9 mouse cellular contexts compared by ENCODE assay signal in the genomic region with DNA sequence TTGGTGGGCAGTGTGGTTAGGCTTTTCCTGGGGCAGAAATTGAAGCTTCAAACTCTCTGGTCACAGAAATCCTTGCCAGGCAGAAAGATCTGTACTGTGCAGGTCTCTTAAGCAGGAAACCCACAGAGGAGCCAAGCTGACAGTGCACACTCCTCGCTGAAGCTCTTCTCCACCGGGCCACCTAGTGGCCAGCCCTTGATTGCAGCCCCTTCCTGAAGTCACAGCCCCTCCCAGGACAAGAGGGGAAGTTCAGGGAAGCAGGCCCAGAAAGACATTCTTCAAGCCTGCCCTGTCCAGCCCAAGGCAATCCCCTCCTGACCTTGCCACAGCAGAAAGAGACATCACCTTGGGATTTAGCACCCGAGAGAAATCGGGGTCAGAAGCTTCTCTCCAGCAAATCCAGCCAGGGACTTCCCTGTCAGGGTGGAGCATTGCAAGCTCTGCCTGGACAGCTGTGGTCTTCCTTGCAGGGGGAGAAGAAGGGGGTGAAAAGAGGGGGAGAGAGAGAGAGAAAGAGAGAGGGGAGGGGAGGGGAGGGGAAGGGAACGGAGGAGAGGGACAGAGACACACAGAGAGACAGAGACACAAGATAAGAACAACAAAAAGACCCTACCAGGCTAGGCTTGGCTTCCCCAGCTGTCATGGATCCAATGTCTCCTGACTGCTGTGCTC. TPM values are rescaled to one million over a fixed set of nuclear protein-coding genes. Genes with fewer than 3 reads are reported as not detected.
DNase-seq lines count a peak whose midpoint lies in the region; ATAC-seq and TF ChIP-seq lines count a peak whose summit lies in the region.
"Had no signal": no experiment of that assay in that cellular context is flagged by ENCODE, and none has a peak within 500 bp of the region (broad histone marks: within the 10 kb centered on the region; RNA-seq: fewer than 3 reads in every experiment).

No protein-coding gene starts in this region.

- peaks cover 7% of the 10 kb centered on the region for H3K79me2 ChIP-seq in CH12.LX (replicated peaks; ENCODE audit: control insufficient read depth, extremely low read depth, insufficient read depth, poor library complexity, severe bottlenecking)

- TF ChIP-seq POLR2A in CH12.LX (IDR thresholded peaks at IDR 0.05; ENCODE audit: low read depth, low read length) = no peak
- TF ChIP-seq POLR2A in lung, adult 2 months (IDR thresholded peaks at IDR 0.05; ENCODE audit: borderline replicate concordance, extremely low read depth, low read depth, low read length) = no peak

- WGBS in embryonic facial prominence, embryonic 14.5 days = 12% methylated on average over 5 of the region's 5 CpGs
- 12% methylated on average over 5 of the region's 5 CpGs for WGBS in heart, postnatal 0 days
- WGBS in lung, adult 2 months = 11% methylated on average over 5 of the region's 5 CpGs

- H3K9me3 ChIP-seq in CH12.LX (replicated peaks; ENCODE audit: low read length) = no peaks in the 10 kb centered on the region
- H3K9me3 ChIP-seq in embryonic facial prominence, embryonic 14.5 days (ENCODE audit: control insufficient read depth, low read length) = no peaks in the 10 kb centered on the region
- H3K9me3 ChIP-seq in heart, postnatal 0 days (replicated peaks; ENCODE audit: control insufficient read depth, low read length) = no peaks in the 10 kb centered on the region
- H3K9me3 ChIP-seq: limb, embryonic 13.5 days had no signal

- no peak overlapping the region; the same call in 1 of the 2 replicates for H3K27ac ChIP-seq in CH12.LX (ENCODE audit: insufficient read depth, low read depth)
- no peak overlapping the region for H3K27ac ChIP-seq in embryonic facial prominence, embryonic 14.5 days (replicated peaks; ENCODE audit: low read depth, low read length)
- 0 out of 2 replicates have a peak overlapping the region, but pooled peaks have one; percentile 34 for H3K27ac ChIP-seq in heart, postnatal 0 days (ENCODE audit: low read depth)
- H3K27ac ChIP-seq: limb, embryonic 13.5 days had no signal

- dilution Hi-C loops in CH12.LX (cut with MboI; ENCODE audit: extremely low pct_ligation_motif_present, extremely low pct_unique_long_range_greater_than_20kb, low sequenced_read_pairs) = no loop called here

- H3K4me2 ChIP-seq in CH12.LX (ENCODE audit: insufficient read depth, low read depth, poor library complexity, severe bottlenecking) = no peak overlapping the region
- no peak overlapping the region for H3K4me2 ChIP-seq in embryonic facial prominence, embryonic 14.5 days (ENCODE audit: low read depth, low read length)
- no peak overlapping the region for H3K4me2 ChIP-seq in heart, postnatal 0 days (ENCODE audit: low read depth, low read length)
- H3K4me2 ChIP-seq: limb, embryonic 13.5 days had no signal

- peaks cover 37 to 56% of the 10 kb centered on the region in 2 experiments for H3K4me1 ChIP-seq in CH12.LX (ENCODE audit: control insufficient read depth in 1 of 2, insufficient read depth in 2 of 2)
- no peaks in the 10 kb centered on the region for H3K4me1 ChIP-seq in embryonic facial prominence, embryonic 14.5 days (ENCODE audit: control insufficient read depth, insufficient read depth, low read length)
- no peaks in the 10 kb centered on the region for H3K4me1 ChIP-seq in heart, postnatal 0 days (ENCODE audit: control insufficient read depth, insufficient read depth)
- H3K4me1 ChIP-seq in lung, adult 2 months (ENCODE audit: control insufficient read depth, insufficient read depth, low read length) = no peaks in the 10 kb centered on the region
- H3K4me1 ChIP-seq: limb, embryonic 13.5 days had no signal

- peak; percentile 78 for DNase-seq in CH12.LX (ENCODE audit: extremely low read depth)
- DNase-seq in adrenal gland, postnatal 14 days = peak; percentile 85
- DNase-seq in embryonic facial prominence, embryonic 14.5 days (ENCODE audit: low spot score) = peak; percentile 71
- DNase-seq in heart, postnatal 0 days (ENCODE audit: low spot score) = peak; percentile 85
- peak; percentile 26 to 60 for DNase-seq in layer of hippocampus, adult 18-20 months (ENCODE audit: low spot score in 2 of 2)
- DNase-seq in lung, adult 2 months = peak; percentile 54
- DNase-seq in retina, embryonic 14.5 days (ENCODE audit: low spot score) = peak; percentile 72
- peak; percentile 55 for DNase-seq in thymus, postnatal 36 days

- H3K36me3 ChIP-seq in CH12.LX (replicated peaks in 1 of 2; ENCODE audit: control insufficient read depth in 1 of 2, insufficient read depth in 1 of 2, low read length in 1 of 2) = peaks cover 0 to 1% of the 10 kb centered on the region in 2 experiments
- no peaks in the 10 kb centered on the region for H3K36me3 ChIP-seq in embryonic facial prominence, embryonic 14.5 days (ENCODE audit: control insufficient read depth, insufficient read depth, low read length)
- H3K36me3 ChIP-seq in heart, postnatal 0 days (replicated peaks; ENCODE audit: control insufficient read depth, insufficient read depth, low read length) = no peaks in the 10 kb centered on the region
- H3K36me3 ChIP-seq: limb, embryonic 13.5 days had no signal

- peak; percentile 20; the same call in 1 of the 2 replicates for TF ChIP-seq EP300 in CH12.LX (IDR thresholded peaks at IDR 0.05; ENCODE audit: low read length)
- TF ChIP-seq EP300 in heart, postnatal 0 days (IDR thresholded peaks at IDR 0.05; ENCODE audit: low read depth) = no peak

- in situ Hi-C loops in CH12.LX (cut with MboI; ENCODE audit: low pct_ligation_motif_present, low pct_unique_long_range_greater_than_20kb, low sequenced_read_pairs) = loop anchor here (10.0 kb wide), 1 partner anchor 346 kb away; the partner anchor contains the start of gene Eif3d

- H3K27me3 ChIP-seq in CH12.LX (replicated peaks) = no peaks in the 10 kb centered on the region
- no peaks in the 10 kb centered on the region for H3K27me3 ChIP-seq in embryonic facial prominence, embryonic 14.5 days (replicated peaks; ENCODE audit: control insufficient read depth, insufficient read depth, low read length)
- H3K27me3 ChIP-seq in heart, postnatal 0 days (ENCODE audit: control insufficient read depth, insufficient read depth, low read length) = no peaks in the 10 kb centered on the region
- H3K27me3 ChIP-seq: limb, embryonic 13.5 days had no signal

- ATAC-seq in embryonic facial prominence, embryonic 14.5 days (ENCODE audit: low read depth) = peak; percentile 88
- ATAC-seq in heart, postnatal 0 days (ENCODE audit: insufficient read depth, low read depth) = peak; percentile 84

- no peak overlapping the region for H3K4me3 ChIP-seq in CH12.LX (replicated peaks in 1 of 3; ENCODE audit: low read depth in 2 of 3, low read length in 2 of 3, poor library complexity in 1 of 3)
- no peak overlapping the region for H3K4me3 ChIP-seq in embryonic facial prominence, embryonic 14.5 days (ENCODE audit: low read depth, low read length)
- no peak overlapping the region for H3K4me3 ChIP-seq in heart, postnatal 0 days (ENCODE audit: low read depth, low read length)
- no peak overlapping the region for H3K4me3 ChIP-seq in lung, adult 2 months (replicated peaks; ENCODE audit: extremely low read depth, low read depth, low read length)
- H3K4me3 ChIP-seq: limb, embryonic 13.5 days had no signal

- peak; percentile 81 to 94 for TF ChIP-seq CTCF in CH12.LX (conservative IDR thresholded peaks at IDR 0.05 in 1 of 2, IDR thresholded peaks at IDR 0.05 in 1 of 2; ENCODE audit: low read depth in 2 of 2, low read length in 2 of 2)
- peak; percentile 91 for TF ChIP-seq CTCF in heart, postnatal 0 days (IDR thresholded peaks at IDR 0.05; ENCODE audit: low read depth)
- TF ChIP-seq CTCF in lung, adult 2 months (IDR thresholded peaks at IDR 0.05; ENCODE audit: insufficient read depth, low read length) = peak; percentile 76

- H3K9ac ChIP-seq in CH12.LX (ENCODE audit: insufficient read depth, low read depth) = peak overlapping the region; percentile 12; the same call in 1 of the 2 replicates
- H3K9ac ChIP-seq in embryonic facial prominence, embryonic 14.5 days (ENCODE audit: low read depth, low read length) = no peak overlapping the region
- no peak overlapping the region for H3K9ac ChIP-seq in heart, postnatal 0 days (replicated peaks; ENCODE audit: low read depth, low read length)
- H3K9ac ChIP-seq: limb, embryonic 13.5 days had no signal

- TF ChIP-seq RAD21 in CH12.LX (IDR thresholded peaks at IDR 0.05; ENCODE audit: low read depth, low read length) = peak; percentile 75

TF ChIP-seq in CH12.LX, 34 proteins besides CTCF, POLR2A, EP300 and RAD21 (continues in another document):
- no peak for TF ChIP-seq MAX (IDR thresholded peaks at IDR 0.05; ENCODE audit: low read length)
- peak; percentile 45; the same call in 1 of the 2 replicates for TF ChIP-seq MEF2A (IDR thresholded peaks at IDR 0.05; ENCODE audit: borderline replicate concordance, low read depth, low read length)
- TF ChIP-seq MXI1 (IDR thresholded peaks at IDR 0.05; ENCODE audit: low read depth, low read length) = no peak
- TF ChIP-seq SIN3A (IDR thresholded peaks at IDR 0.05; ENCODE audit: low read length) = peak; percentile 36
- TF ChIP-seq TCF12 (IDR thresholded peaks at IDR 0.05; ENCODE audit: low read depth, low read length) = peak; percentile 40; the same call in 1 of the 2 replicates
- TF ChIP-seq MAFK (IDR thresholded peaks at IDR 0.05; ENCODE audit: insufficient replicate concordance, low read length) = no peak
- no peak for TF ChIP-seq UBTF (IDR thresholded peaks at IDR 0.05; ENCODE audit: low read depth, low read length)
- TF ChIP-seq SMC3 (IDR thresholded peaks at IDR 0.05; ENCODE audit: low read depth, low read length) = peak; percentile 91

RNA-seq across cellular contexts. Expression of gene Csf2rb, which starts 4.6 kb away (rescaled TPM):
- 146 and 179 TPM in 2 replicates for total RNA-seq in CH12.LX (2012; rRNA removed)
- 124 and 134 TPM in 2 replicates for total RNA-seq in CH12.LX (2014; rRNA removed)
- polyA plus RNA-seq in CH12.LX (2012; ENCODE audit: insufficient read length, low read depth) = 222 and 269 TPM in 2 replicates
- 5.9 and 27.2 TPM in 2 replicates for total RNA-seq in adrenal gland, postnatal 14 days (2021)
- polyA plus RNA-seq in embryonic facial prominence, embryonic 14.5 days (2014; fragmentation: Nextera tagmentation; extraction: Ambion mirVana) = 4.2 and 4.6 TPM in 2 replicates
- total RNA-seq in heart, postnatal 0 days (2014; rRNA removed; ENCODE audit: low replicate concordance) = 3.5 and 3.7 TPM in 2 replicates
- 0.77 and 0.79 TPM in 2 replicates for polyA plus RNA-seq in heart, postnatal 0 days (2015; fragmentation: Nextera tagmentation; extraction: Ambion mirVana)
- total RNA-seq in layer of hippocampus, adult 18-20 months (2021) = under 1 TPM; 0.84 to 0.97 TPM
- polyA plus RNA-seq in lung, adult 2 months (2012; rRNA removed) = 27.2 and 27.4 TPM in 2 replicates

RNA-seq across cellular contexts. Expression of gene Csf2rb2, which starts 15.4 kb away (rescaled TPM):
- total RNA-seq in CH12.LX (2012; rRNA removed) (15.6 and 21.6 TPM in 2 replicates), CH12.LX (2014; rRNA removed) (9.9 and 14.8 TPM in 2 replicates)
- polyA plus RNA-seq in CH12.LX (2012; ENCODE audit: insufficient read length, low read depth) = 56.5 and 56.6 TPM in 2 replicates
- 0.59 and 14.0 TPM in 2 replicates for total RNA-seq in adrenal gland, postnatal 14 days (2021)
- polyA plus RNA-seq in embryonic facial prominence, embryonic 14.5 days (2014; fragmentation: Nextera tagmentation; extraction: Ambion mirVana) = 0.71 and 1.3 TPM in 2 replicates
- 0.50 and 6.0 TPM in 2 replicates for total RNA-seq in heart, postnatal 0 days (2014; rRNA removed; ENCODE audit: low replicate concordance)
- polyA plus RNA-seq in heart, postnatal 0 days (2015; fragmentation: Nextera tagmentation; extraction: Ambion mirVana) = 0.19 and 0.23 TPM in 2 replicates
- total RNA-seq in layer of hippocampus, adult 18-20 months (2021) = 1 to 10 TPM; 1.6 to 1.9 TPM
- polyA plus RNA-seq in lung, adult 2 months (2012; rRNA removed) = 8.4 and 9.5 TPM in 2 replicates
